Mouse (Mus musculus): Measurements from ENCODE around the gene Zfp933. TPM values are rescaled to one million over a fixed set of nuclear protein-coding genes. Genes with fewer than 3 reads are reported as not detected.
"Not testable (repeated sequence)": the region's sequence is repeated elsewhere in the genome, so short reads cannot be mapped to it uniquely, and the experiment has no call there.

Gene Zfp933
- 8.3 and 9.5 TPM in 2 replicates for total RNA-seq (2015)
- total RNA-seq (2017) = 6.1 and 8.6 TPM in 2 replicates

GRCm38 (mm10) chr4:147847614-147848583 is at the start of gene Zfp933:
Gene Zfp933 (minus strand): TSS chr4:147848366.
- peak; percentile 90 for ATAC-seq (replicated peaks; ENCODE audit: poor library complexity)

- ATAC-seq (replicated peaks; ENCODE audit: poor library complexity) = no peak
These were observed 49.2 kb upstream of the Zfp933 start for GRCm38 (mm10) chr4:147897348-147897747.

- ATAC-seq (replicated peaks; ENCODE audit: poor library complexity) = peak; percentile 10; the same call in 1 of the 2 replicates
These were observed 48.2 kb upstream of the Zfp933 start for GRCm38 (mm10) chr4:147896411-147896810.

- no peak for ATAC-seq (replicated peaks; ENCODE audit: poor library complexity)
These were observed 47.7 kb upstream of the Zfp933 start for GRCm38 (mm10) chr4:147895815-147896330.

GRCm38 (mm10) chr4:147890341-147890740 is 42.2 kb upstream of the Zfp933 start:
- no peak for ATAC-seq (replicated peaks; ENCODE audit: poor library complexity)

- ATAC-seq (replicated peaks; ENCODE audit: poor library complexity) = peak; percentile 78
These were observed 40.1 kb upstream of the Zfp933 start for GRCm38 (mm10) chr4:147888237-147888636.

GRCm38 (mm10) chr4:147887277-147887676 is 39.1 kb upstream of the Zfp933 start:
- no peak for ATAC-seq (replicated peaks; ENCODE audit: poor library complexity)

DNA sequence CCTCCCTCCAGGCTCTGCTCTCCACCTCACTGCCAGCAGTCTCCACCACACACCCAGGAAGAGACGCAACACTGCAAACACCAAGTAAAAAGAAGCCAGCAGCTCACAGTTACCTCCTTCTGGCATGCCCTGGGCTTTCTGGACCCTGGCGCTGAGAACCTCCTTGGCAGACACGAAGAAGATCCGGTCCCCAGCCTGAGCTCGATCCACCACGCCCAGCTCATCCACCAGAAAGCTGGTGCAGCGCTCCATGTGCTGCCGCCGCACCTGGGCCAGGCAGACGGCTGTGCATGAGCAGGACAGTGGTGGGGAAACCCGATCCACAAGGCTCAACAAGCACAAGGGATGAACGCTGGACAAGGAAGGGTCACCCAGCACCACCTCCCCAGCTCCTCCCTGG is 38.0 kb upstream of the Zfp933 start:
- ATAC-seq (replicated peaks; ENCODE audit: poor library complexity) = no peak

- no peak for ATAC-seq (replicated peaks; ENCODE audit: poor library complexity)
These were observed 36.0 kb upstream of the Zfp933 start for GRCm38 (mm10) chr4:147884138-147884537.

DNA sequence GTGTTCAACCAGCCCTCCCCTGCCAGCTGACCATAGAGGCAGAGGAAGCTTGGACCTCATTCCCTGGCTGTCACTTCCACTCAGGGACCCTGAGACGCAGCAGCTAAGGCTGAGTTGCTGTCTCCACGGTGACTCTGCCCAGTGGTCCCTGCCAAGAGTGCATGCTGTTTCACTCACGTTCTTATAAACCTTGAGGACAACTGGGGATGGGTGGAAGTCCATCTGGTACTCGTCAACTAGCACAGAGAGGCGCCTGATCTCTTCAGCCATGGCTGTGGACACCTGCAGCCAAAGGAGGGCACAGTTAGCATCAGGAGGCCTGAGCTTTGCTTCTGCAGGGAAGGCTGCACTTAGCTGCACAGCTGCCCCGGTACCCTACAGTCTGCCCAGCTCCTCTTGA is 34.9 kb upstream of the Zfp933 start:
- ATAC-seq (replicated peaks; ENCODE audit: poor library complexity) = no peak

GRCm38 (mm10) chr4:147881792-147882191 is 33.6 kb upstream of the Zfp933 start:
- ATAC-seq (replicated peaks; ENCODE audit: poor library complexity) = no peak

GRCm38 (mm10) chr4:147879865-147880264 is 31.7 kb upstream of the Zfp933 start:
- no peak for ATAC-seq (replicated peaks; ENCODE audit: poor library complexity)

GRCm38 (mm10) chr4:147879456-147879855 is 31.3 kb upstream of the Zfp933 start:
- ATAC-seq (replicated peaks; ENCODE audit: poor library complexity) = no peak

GRCm38 (mm10) chr4:147878537-147878936 is 30.4 kb upstream of the Zfp933 start:
- no peak for ATAC-seq (replicated peaks; ENCODE audit: poor library complexity)

GRCm38 (mm10) chr4:147875852-147876575 is 27.8 kb upstream of the Zfp933 start:
- ATAC-seq (replicated peaks; ENCODE audit: poor library complexity) = peak; percentile 46

DNA sequence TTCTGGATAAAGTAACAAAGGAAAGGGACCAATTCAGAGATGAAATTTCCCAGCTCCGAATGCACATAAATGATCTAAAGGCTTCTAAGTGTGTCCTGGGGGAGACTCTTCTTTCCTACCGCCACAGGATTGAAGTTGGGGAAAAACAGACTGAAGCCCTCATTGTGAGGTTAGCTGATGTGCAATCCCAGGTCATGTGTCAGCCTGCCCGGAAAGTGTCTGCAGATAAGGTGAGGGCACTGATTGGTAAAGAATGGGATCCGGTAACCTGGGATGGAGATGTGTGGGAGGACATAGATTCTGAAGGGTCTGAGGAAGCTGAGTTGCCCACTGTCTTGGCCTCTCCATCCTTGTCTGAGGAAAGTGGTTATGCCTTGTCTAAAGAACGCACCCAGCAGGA is 21.1 kb upstream of the Zfp933 start:
- peak; percentile 11; the same call in 1 of the 2 replicates for ATAC-seq (replicated peaks; ENCODE audit: poor library complexity)

GRCm38 (mm10) chr4:147868450-147869031 is 20.4 kb upstream of the Zfp933 start, which contains the start of the genes Miip and Fv1:
Gene Miip (minus strand): TSS chr4:147868816.
Gene Fv1 (plus strand): TSS chr4:147868979.
- peak; percentile 85 for ATAC-seq (replicated peaks; ENCODE audit: poor library complexity)

DNA sequence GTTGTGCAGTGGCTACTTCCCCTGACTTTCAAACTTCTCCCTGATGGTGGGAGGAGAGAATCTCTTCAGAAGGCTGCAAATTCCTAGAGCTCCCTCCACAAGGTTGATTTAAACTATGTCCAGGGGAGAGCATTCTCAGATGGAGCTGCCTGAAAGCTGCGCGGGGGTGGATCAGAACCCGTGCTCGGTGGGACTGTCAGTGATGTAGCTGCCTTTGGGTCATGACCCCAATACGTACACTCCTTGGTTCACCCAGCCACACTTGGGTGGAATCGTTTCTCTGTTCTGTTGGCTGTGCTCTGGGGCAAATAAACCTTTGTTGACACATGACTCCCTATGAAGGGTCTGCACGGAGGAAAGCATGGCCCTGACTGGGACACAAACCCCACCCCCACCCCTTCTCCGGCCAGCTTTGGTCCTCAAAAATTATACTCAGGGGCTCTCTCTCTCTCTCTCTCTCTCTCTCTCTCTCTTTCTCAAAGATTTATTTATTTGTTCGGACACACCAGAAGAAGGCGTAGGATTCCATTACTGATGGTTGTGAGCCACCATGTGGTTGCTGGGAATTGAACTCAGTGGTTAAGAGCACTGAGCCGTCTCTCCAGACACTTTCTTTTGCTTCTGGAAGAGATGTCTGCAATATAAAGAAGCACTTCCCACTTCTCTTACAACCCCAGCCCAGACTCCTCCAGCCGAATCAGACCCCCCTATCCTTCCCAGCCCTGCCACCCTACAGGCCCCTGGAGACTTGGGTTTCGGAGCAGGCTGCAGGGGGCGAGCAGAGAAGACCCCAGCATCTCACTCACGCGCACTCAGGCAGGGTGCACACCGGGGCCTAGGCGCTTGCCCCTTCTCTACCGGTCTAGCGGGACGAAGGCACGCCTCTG is 19.6 kb upstream of the Zfp933 start:
- no peak for ATAC-seq (replicated peaks; ENCODE audit: poor library complexity)

DNA sequence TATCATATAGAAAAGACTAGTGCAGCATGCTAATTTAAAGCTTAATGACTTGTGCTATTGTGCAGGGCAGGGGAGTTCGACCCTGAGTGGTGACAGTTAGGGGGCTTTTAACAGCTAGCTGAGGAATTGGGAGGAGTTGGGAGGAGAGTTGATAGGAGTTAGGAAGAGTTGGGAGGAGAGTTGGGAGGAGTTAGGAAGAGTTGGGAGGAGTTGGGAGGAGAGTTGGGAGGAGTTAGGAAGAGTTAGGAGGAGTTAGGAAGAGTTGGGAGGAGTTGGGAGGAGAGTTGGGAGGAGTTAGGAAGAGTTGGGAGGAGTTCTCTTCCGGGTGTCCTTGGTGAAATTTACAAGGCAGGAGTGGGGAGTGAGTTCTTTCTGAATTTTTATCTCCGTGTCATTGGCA is 18.6 kb upstream of the Zfp933 start:
- not testable (repeated sequence) for ATAC-seq (replicated peaks; ENCODE audit: poor library complexity)

DNA sequence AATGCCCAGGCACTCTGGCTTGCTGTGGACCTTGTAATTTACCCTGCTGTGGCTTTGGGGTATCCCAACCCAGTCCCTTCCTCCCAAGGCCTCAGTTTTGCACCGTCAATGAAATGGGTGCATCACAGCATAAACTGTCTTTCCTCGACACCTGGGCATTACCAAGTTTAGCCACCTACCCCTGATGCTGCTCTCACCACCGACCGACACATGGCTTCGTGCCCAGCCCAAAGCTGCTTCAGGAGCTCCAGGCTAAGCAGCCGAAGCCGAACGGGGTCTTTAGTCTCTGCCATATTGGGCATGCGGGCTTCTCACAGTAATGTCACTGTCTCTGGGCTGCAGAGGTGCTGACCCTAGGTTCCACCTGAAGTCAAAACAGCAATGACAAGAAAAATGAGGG is 17.9 kb upstream of the Zfp933 start:
- no peak for ATAC-seq (replicated peaks; ENCODE audit: poor library complexity)
